ENCODE assay signal across 9 mouse cellular contexts in genomic region chr5:36462810-36463209, GRCm38 (mm10). TPM values are rescaled to one million over a fixed set of nuclear protein-coding genes. Genes with fewer than 3 reads are reported as not detected.
DNase-seq lines count a peak whose midpoint lies in the region; ATAC-seq and TF ChIP-seq lines count a peak whose summit lies in the region.
"Had no signal": no experiment of that assay in that cellular context is flagged by ENCODE, and none has a peak within 500 bp of the region (broad histone marks: within the 10 kb centered on the region; RNA-seq: fewer than 3 reads in every experiment).

No protein-coding gene starts in this region.

- no peaks in the 10 kb centered on the region for H3K27me3 ChIP-seq in ES-Bruce4 (ENCODE audit: control insufficient read depth, insufficient read depth, low read length, poor library complexity, severe bottlenecking)
- no peaks in the 10 kb centered on the region for H3K27me3 ChIP-seq in lung, postnatal 0 days (replicated peaks; ENCODE audit: insufficient read depth, low read length)
- H3K27me3 ChIP-seq: limb, embryonic 12.5 days had no signal

- H3K9ac ChIP-seq in ES-Bruce4 (ENCODE audit: low read depth, poor library complexity, severe bottlenecking), result no peak overlapping the region
- no peak overlapping the region for H3K9ac ChIP-seq in lung, postnatal 0 days (replicated peaks; ENCODE audit: low read depth)
- H3K9ac ChIP-seq: limb, embryonic 12.5 days had no signal

- no peak overlapping the region for H3K4me3 ChIP-seq in ES-Bruce4 (ENCODE audit: low read depth, low read length)
- H3K4me3 ChIP-seq in gastrocnemius, adult 2 months, result no peak overlapping the region
- no peak overlapping the region for H3K4me3 ChIP-seq in lung, postnatal 0 days (ENCODE audit: low read depth, low read length)
- H3K4me3 ChIP-seq: limb, embryonic 12.5 days had no signal

- H3K9me3 ChIP-seq in ES-Bruce4 (replicated peaks; ENCODE audit: control insufficient read depth, insufficient read depth, low read length, poor library complexity, severe bottlenecking), result no peaks in the 10 kb centered on the region
- no peaks in the 10 kb centered on the region for H3K9me3 ChIP-seq in lung, postnatal 0 days (ENCODE audit: low read length)
- H3K9me3 ChIP-seq: limb, embryonic 12.5 days had no signal

- intact Hi-C loops in gastrocnemius, adult 2 months (cut with DNase I), result loop anchor here (2.0 to 5.0 kb wide), 2 partner anchors 74 to 280 kb away; no protein-coding TSS in a partner anchor

- WGBS in lung, postnatal 0 days, result 12% methylated on average over 7 of the region's 7 CpGs

- TF ChIP-seq POLR2A in ES-Bruce4 (IDR thresholded peaks at IDR 0.05; ENCODE audit: insufficient read depth, low read length), result no peak

- no peak overlapping the region for H3K27ac ChIP-seq in ES-Bruce4 (ENCODE audit: insufficient read depth, low read length)
- H3K27ac ChIP-seq in gastrocnemius, adult 2 months, result no peak overlapping the region
- no peak overlapping the region for H3K27ac ChIP-seq in lung, postnatal 0 days (ENCODE audit: low read length)
- H3K27ac ChIP-seq: limb, embryonic 12.5 days had no signal

- H3K4me2 ChIP-seq in lung, postnatal 0 days (replicated peaks; ENCODE audit: low read depth, low read length), result no peak overlapping the region
- H3K4me2 ChIP-seq: limb, embryonic 12.5 days had no signal

- ATAC-seq in lung, postnatal 0 days, result no peak
- no peak for ATAC-seq in activated CD4-positive, CD25-positive, alpha-beta regulatory T cell, adult 4 months

- H3K36me3 ChIP-seq in ES-Bruce4 (ENCODE audit: control insufficient read depth, insufficient read depth, low read length, poor library complexity, severe bottlenecking), result peaks cover 1% of the 10 kb centered on the region; the same call in 1 of the 2 replicates
- H3K36me3 ChIP-seq in lung, postnatal 0 days (ENCODE audit: insufficient read depth, low read length), result no peaks in the 10 kb centered on the region

- no peaks in the 10 kb centered on the region for H3K4me1 ChIP-seq in ES-Bruce4 (ENCODE audit: control insufficient read depth, insufficient read depth, low read length)
- peaks cover 11% of the 10 kb centered on the region for H3K4me1 ChIP-seq in lung, postnatal 0 days (ENCODE audit: insufficient read depth, low read depth, low read length)

- TF ChIP-seq EP300 in ES-Bruce4 (IDR thresholded peaks at IDR 0.05; ENCODE audit: insufficient read depth, low read depth, low read length), result no peak
- no peak for TF ChIP-seq EP300 in lung, postnatal 0 days (IDR thresholded peaks at IDR 0.05)

- peak; percentile 90 for DNase-seq in B cell, adult 2 months
- peak; percentile 60 for DNase-seq in c-Kit-positive CD71-positive TER-119-negative erythroid progenitor cells, embryonic 14.5 days (ENCODE audit: low read depth)
- peak; percentile 82 for DNase-seq in gastrocnemius, adult 2 months
- DNase-seq in kidney, postnatal 36 days, result peak; percentile 81 to 94
- DNase-seq in lung, postnatal 0 days (ENCODE audit: low spot score), result peak; percentile 62
- peak; percentile 35 to 54 for DNase-seq in right cerebral cortex, postnatal 36 days (ENCODE audit: low spot score in 2 of 2)

- TF ChIP-seq CTCF in ES-Bruce4 (IDR thresholded peaks at IDR 0.05; ENCODE audit: low read depth, low read length), result peak; percentile 93
- TF ChIP-seq CTCF in gastrocnemius, adult 2 months (IDR thresholded peaks at IDR 0.05), result peak; percentile 97
- peak; percentile 94 for TF ChIP-seq CTCF in lung, postnatal 0 days (IDR thresholded peaks at IDR 0.05)

RNA-seq across cellular contexts. Expression of gene Grpel1, which starts 2.0 kb away (rescaled TPM):
- 28.8 and 28.9 TPM in 2 replicates for polyA plus RNA-seq in ES-Bruce4 (2011; ENCODE audit: insufficient read depth, insufficient read length, low read depth, missing spikeins)
- 10 to 100 TPM; 30.6 to 39.1 TPM for total RNA-seq in gastrocnemius, adult 2 months (2021)
- polyA plus RNA-seq in lung, postnatal 0 days (2015; fragmentation: Nextera tagmentation; extraction: Ambion mirVana), result 35.1 and 35.8 TPM in 2 replicates
- 10 to 100 TPM; 40.7 to 42.1 TPM for polyA plus RNA-seq in activated CD4-positive, CD25-positive, alpha-beta regulatory T cell, adult 4 months (2017; shearing (Covaris generic))

RNA-seq across cellular contexts. Expression of gene Tada2b, which starts 21.3 kb away (rescaled TPM):
- polyA plus RNA-seq in ES-Bruce4 (2011; ENCODE audit: insufficient read depth, insufficient read length, low read depth, missing spikeins), result 6.8 and 8.4 TPM in 2 replicates
- 10 to 100 TPM; 14.3 to 15.8 TPM for total RNA-seq in gastrocnemius, adult 2 months (2021)
- polyA plus RNA-seq in lung, postnatal 0 days (2015; fragmentation: Nextera tagmentation; extraction: Ambion mirVana), result 1.9 and 2.2 TPM in 2 replicates
- polyA plus RNA-seq in activated CD4-positive, CD25-positive, alpha-beta regulatory T cell, adult 4 months (2017; shearing (Covaris generic)), result 1 to 10 TPM; 2.4 to 4.7 TPM

RNA-seq across cellular contexts. Expression of gene Ccdc96, which starts 21.6 kb away (rescaled TPM):
- polyA plus RNA-seq in ES-Bruce4 (2011; ENCODE audit: insufficient read depth, insufficient read length, low read depth, missing spikeins), result 0.33 and 0.37 TPM in 2 replicates
- total RNA-seq in gastrocnemius, adult 2 months (2021), result under 1 TPM in 1 of 2 experiments, not detected in 1; 0.11 TPM
- 2.1 and 2.8 TPM in 2 replicates for polyA plus RNA-seq in lung, postnatal 0 days (2015; fragmentation: Nextera tagmentation; extraction: Ambion mirVana)
- not detected for polyA plus RNA-seq in activated CD4-positive, CD25-positive, alpha-beta regulatory T cell, adult 4 months (2017; shearing (Covaris generic))
